ENCODE assay signal across 28 mouse cellular contexts in genomic region chr7:19695881-19696280, GRCm38 (mm10). TPM values are rescaled to one million over a fixed set of nuclear protein-coding genes. Genes with fewer than 3 reads are reported as not detected.
DNase-seq lines count a peak whose midpoint lies in the region; ATAC-seq and TF ChIP-seq lines count a peak whose summit lies in the region.
"Had no signal": no experiment of that assay in that cellular context is flagged by ENCODE, and none has a peak within 500 bp of the region (broad histone marks: within the 10 kb centered on the region; RNA-seq: fewer than 3 reads in every experiment).

No protein-coding gene starts in this region.

- no peaks in the 10 kb centered on the region for H3K9me3 ChIP-seq in heart, embryonic 16.5 days (replicated peaks; ENCODE audit: control insufficient read depth, low read length)
- H3K9me3 ChIP-seq in liver, postnatal 0 days (ENCODE audit: low read length): no peaks in the 10 kb centered on the region
- H3K9me3 ChIP-seq: embryonic facial prominence, embryonic 15.5 days; intestine, embryonic 15.5 days; limb, embryonic 12.5 days; neural tube, embryonic 13.5 days had no signal

- no peak for DNase-seq in heart, adult 8-10 months (ENCODE audit: low spot score)
- DNase-seq in R1 (ENCODE audit: low read depth, low spot score): peak; percentile 67
- DNase-seq in liver, adult 2 months (ENCODE audit: extremely low read depth, low read depth, low spot score): no peak
- peak; percentile 43 for DNase-seq in liver, postnatal 0 days
- no peak for DNase-seq in kidney, postnatal 36 days
- no peak for DNase-seq in thymus, postnatal 36 days
- DNase-seq in frontal cortex, adult 2 months (ENCODE audit: extremely low spot score in 1 of 2, low spot score in 1 of 2): no peak
- DNase-seq: cerebellum, postnatal 25 days; heart, postnatal 10 days; kidney, adult 9 months; kidney, postnatal 25 days; right cerebral cortex, adult 18-20 months; thymus, postnatal 14 days had no signal

- TF ChIP-seq EP300 in liver, postnatal 0 days (IDR thresholded peaks at IDR 0.05; ENCODE audit: low read depth): no peak

- 0 out of 2 replicates have a peak, but pooled peaks have one; percentile 13 for TF ChIP-seq POLR2A in liver, adult 2 months (IDR thresholded peaks at IDR 0.05; ENCODE audit: extremely low read depth, insufficient read depth, low read length)

- peaks cover 46% of the 10 kb centered on the region for H3K4me1 ChIP-seq in heart, embryonic 16.5 days (ENCODE audit: control insufficient read depth, insufficient read depth, low read length)
- peaks cover 24% of the 10 kb centered on the region for H3K4me1 ChIP-seq in liver, adult 2 months (ENCODE audit: control insufficient read depth, insufficient read depth, low read length)
- H3K4me1 ChIP-seq in liver, postnatal 0 days (ENCODE audit: insufficient read depth): peaks cover 66% of the 10 kb centered on the region

- 73% methylated on average over 6 of the region's 6 CpGs for WGBS in heart, embryonic 16.5 days
- 27% methylated on average over 6 of the region's 6 CpGs for WGBS in liver, adult 2 months
- WGBS in liver, postnatal 0 days (ENCODE audit: insufficient replicate concordance): 50% methylated on average over 6 of the region's 6 CpGs

- peak overlapping the region; percentile 79 for H3K27ac ChIP-seq in heart, embryonic 16.5 days (ENCODE audit: low read length)
- H3K27ac ChIP-seq in liver, adult 2 months (replicated peaks; ENCODE audit: insufficient read depth, low read depth, low read length): peak overlapping the region; percentile 80
- peak overlapping the region; percentile 98 for H3K27ac ChIP-seq in liver, postnatal 0 days (ENCODE audit: low read depth)
- H3K27ac ChIP-seq: embryonic facial prominence, embryonic 15.5 days; hindbrain, embryonic 14.5 days; limb, embryonic 12.5 days; neural tube, embryonic 13.5 days; stomach, postnatal 0 days had no signal

- H3K4me2 ChIP-seq in heart, embryonic 16.5 days (ENCODE audit: low read depth, low read length): no peak overlapping the region
- H3K4me2 ChIP-seq in liver, postnatal 0 days (ENCODE audit: low read depth, low read length): peak overlapping the region; percentile 68
- H3K4me2 ChIP-seq: embryonic facial prominence, embryonic 15.5 days; hindbrain, embryonic 14.5 days; limb, embryonic 12.5 days; midbrain, embryonic 11.5 days; neural tube, embryonic 13.5 days had no signal

- H3K79me2 ChIP-seq in liver, adult 2 months (ENCODE audit: control insufficient read depth, insufficient read depth, low read length): peaks cover 16% of the 10 kb centered on the region

- H3K27me3 ChIP-seq in heart, embryonic 16.5 days (ENCODE audit: control insufficient read depth, insufficient read depth, low read length): no peaks in the 10 kb centered on the region
- no peaks in the 10 kb centered on the region for H3K27me3 ChIP-seq in liver, adult 2 months (ENCODE audit: control insufficient read depth, insufficient read depth, low read length)
- H3K27me3 ChIP-seq in liver, postnatal 0 days (ENCODE audit: insufficient read depth, low read length): no peaks in the 10 kb centered on the region
- H3K27me3 ChIP-seq: embryonic facial prominence, embryonic 15.5 days; intestine, embryonic 15.5 days had no signal

- H3K9ac ChIP-seq in heart, embryonic 16.5 days (ENCODE audit: low read length): no peak overlapping the region
- H3K9ac ChIP-seq in liver, adult 2 months (ENCODE audit: low read depth, low read length): peak overlapping the region; percentile 89
- peak overlapping the region; percentile 83; the same call in 1 of the 2 replicates for H3K9ac ChIP-seq in liver, postnatal 0 days (replicated peaks)
- H3K9ac ChIP-seq: embryonic facial prominence, embryonic 15.5 days; hindbrain, embryonic 14.5 days; intestine, embryonic 15.5 days; limb, embryonic 12.5 days; neural tube, embryonic 13.5 days had no signal

- no peak for ATAC-seq in heart, embryonic 16.5 days (replicated peaks; ENCODE audit: extremely low read depth, insufficient read depth, low FRiP score)
- no peak for ATAC-seq in liver, postnatal 0 days
- ATAC-seq: forebrain, embryonic 16.5 days; intestine, embryonic 15.5 days had no signal

- H3K36me3 ChIP-seq in heart, embryonic 16.5 days (ENCODE audit: control insufficient read depth, insufficient read depth): peaks cover 9% of the 10 kb centered on the region
- peaks cover 20% of the 10 kb centered on the region for H3K36me3 ChIP-seq in liver, adult 2 months (ENCODE audit: control insufficient read depth, insufficient read depth, low read length)
- peaks cover 11% of the 10 kb centered on the region for H3K36me3 ChIP-seq in liver, postnatal 0 days (replicated peaks; ENCODE audit: insufficient read depth, low read length)
- H3K36me3 ChIP-seq: intestine, embryonic 15.5 days had no signal

- H3K4me3 ChIP-seq in heart, embryonic 16.5 days (ENCODE audit: low read length): no peak overlapping the region
- peak overlapping the region; percentile 90 for H3K4me3 ChIP-seq in liver, adult 2 months (ENCODE audit: insufficient read depth, low read depth, low read length)
- peak overlapping the region; percentile 49; the same call in 1 of the 2 replicates for H3K4me3 ChIP-seq in liver, postnatal 0 days (ENCODE audit: low read depth, low read length)
- H3K4me3 ChIP-seq: embryonic facial prominence, embryonic 15.5 days; intestine, embryonic 15.5 days; limb, embryonic 12.5 days; neural tube, embryonic 13.5 days had no signal

- TF ChIP-seq CTCF in liver, adult 2 months (IDR thresholded peaks at IDR 0.05; ENCODE audit: low read depth, low read length): peak; percentile 25
- no peak for TF ChIP-seq CTCF in liver, postnatal 0 days (IDR thresholded peaks at IDR 0.05; ENCODE audit: low read depth)

RNA-seq across cellular contexts. Expression of gene Apoe, which starts 3.1 kb away (rescaled TPM):
- 588 and 662 TPM in 2 replicates for polyA plus RNA-seq in heart, embryonic 16.5 days (2015; fragmentation: Nextera tagmentation; extraction: Ambion mirVana)
- total RNA-seq in heart, adult 8-10 months (2022): 100 to 1,000 TPM; 172 to 309 (median 253) TPM
- total RNA-seq in liver, adult 2 months (2014; rRNA removed): 23,407 and 25,019 TPM in 2 replicates
- 39,394 and 43,401 TPM in 2 replicates for polyA plus RNA-seq in liver, adult 2 months (2012; rRNA removed)
- polyA plus RNA-seq in liver, postnatal 0 days (2015; fragmentation: Nextera tagmentation; extraction: Ambion mirVana): 20,006 and 20,209 TPM in 2 replicates
- 6,067 and 6,377 TPM in 2 replicates for polyA plus RNA-seq in frontal cortex, adult 2 months (2012; rRNA removed)

RNA-seq across cellular contexts. Expression of gene Apoc1, which starts 3.4 kb away (rescaled TPM):
- polyA plus RNA-seq in heart, embryonic 16.5 days (2015; fragmentation: Nextera tagmentation; extraction: Ambion mirVana): 8.9 and 9.2 TPM in 2 replicates
- total RNA-seq in heart, adult 8-10 months (2022): 1 to 10 TPM in 1 of 4 experiments, under 1 TPM in 1, not detected in 2; 0.98 to 1.1 TPM
- total RNA-seq in liver, adult 2 months (2014; rRNA removed): 7,017 and 7,765 TPM in 2 replicates
- 5,801 and 8,240 TPM in 2 replicates for polyA plus RNA-seq in liver, adult 2 months (2012; rRNA removed)
- 5,234 and 5,457 TPM in 2 replicates for polyA plus RNA-seq in liver, postnatal 0 days (2015; fragmentation: Nextera tagmentation; extraction: Ambion mirVana)
- polyA plus RNA-seq in frontal cortex, adult 2 months (2012; rRNA removed): 3.3 and 4.7 TPM in 2 replicates
- polyA plus RNA-seq: C2C12 had no signal

RNA-seq across cellular contexts. Expression of gene Apoc4, which starts 14.6 kb away (rescaled TPM):
- polyA plus RNA-seq in heart, embryonic 16.5 days (2015; fragmentation: Nextera tagmentation; extraction: Ambion mirVana): 0.22 and 0.37 TPM in 2 replicates
- not detected for total RNA-seq in heart, adult 8-10 months (2022)
- 2,758 and 2,845 TPM in 2 replicates for total RNA-seq in liver, adult 2 months (2014; rRNA removed)
- 3,664 and 4,159 TPM in 2 replicates for polyA plus RNA-seq in liver, adult 2 months (2012; rRNA removed)
- polyA plus RNA-seq in liver, postnatal 0 days (2015; fragmentation: Nextera tagmentation; extraction: Ambion mirVana): 2,808 and 2,914 TPM in 2 replicates
- polyA plus RNA-seq in frontal cortex, adult 2 months (2012; rRNA removed): 0.19 TPM in 1 of 2 replicates, not detected in the other
- total RNA-seq: heart, postnatal 10 days; layer of hippocampus, postnatal 10 days; left cerebral cortex, postnatal 10 days had no signal
- polyA plus RNA-seq: C2C12; forebrain, embryonic 16.5 days; hindbrain, embryonic 14.5 days; limb, embryonic 12.5 days; midbrain, embryonic 11.5 days had no signal

RNA-seq across cellular contexts. Expression of gene Gm44805, which starts 14.7 kb away (rescaled TPM):
- polyA plus RNA-seq in heart, embryonic 16.5 days (2015; fragmentation: Nextera tagmentation; extraction: Ambion mirVana): 0.38 TPM in 1 of 2 replicates, not detected in the other
- not detected for total RNA-seq in heart, adult 8-10 months (2022)
- total RNA-seq in liver, adult 2 months (2014; rRNA removed): 38.2 and 45.8 TPM in 2 replicates
- polyA plus RNA-seq in liver, adult 2 months (2012; rRNA removed): 86.3 and 159 TPM in 2 replicates
- polyA plus RNA-seq in liver, postnatal 0 days (2015; fragmentation: Nextera tagmentation; extraction: Ambion mirVana): 187 and 234 TPM in 2 replicates
- polyA plus RNA-seq in frontal cortex, adult 2 months (2012; rRNA removed): not detected in 2 replicates
- total RNA-seq: ES-E14; gastrocnemius, postnatal 4 days; heart, postnatal 10 days; layer of hippocampus, postnatal 10 days; left cerebral cortex, postnatal 10 days had no signal
- polyA plus RNA-seq: C2C12; embryonic facial prominence, embryonic 15.5 days; forebrain, embryonic 16.5 days; hindbrain, embryonic 14.5 days; limb, embryonic 12.5 days; lung, embryonic 16.5 days; midbrain, embryonic 11.5 days; neural tube, embryonic 13.5 days; stomach, postnatal 0 days had no signal

RNA-seq across cellular contexts. Expression of gene Apoc2, which starts 18.1 kb away (rescaled TPM):
- polyA plus RNA-seq in heart, embryonic 16.5 days (2015; fragmentation: Nextera tagmentation; extraction: Ambion mirVana): 1.2 and 2.6 TPM in 2 replicates
- total RNA-seq in heart, adult 8-10 months (2022): under 1 TPM in 1 of 4 experiments, not detected in 3; 0.92 TPM
- total RNA-seq in liver, adult 2 months (2014; rRNA removed): 283 and 389 TPM in 2 replicates
- polyA plus RNA-seq in liver, adult 2 months (2012; rRNA removed): 221 and 425 TPM in 2 replicates
- 2,864 and 3,070 TPM in 2 replicates for polyA plus RNA-seq in liver, postnatal 0 days (2015; fragmentation: Nextera tagmentation; extraction: Ambion mirVana)
- polyA plus RNA-seq in frontal cortex, adult 2 months (2012; rRNA removed): 0.78 TPM in 1 of 2 replicates, not detected in the other
- total RNA-seq: ES-E14; layer of hippocampus, postnatal 10 days; left cerebral cortex, postnatal 10 days had no signal
- polyA plus RNA-seq: C2C12; forebrain, embryonic 16.5 days; hindbrain, embryonic 14.5 days; limb, embryonic 12.5 days; midbrain, embryonic 11.5 days had no signal

Comparison
In these comparisons a context has a peak if more than half of its experiments do, and no peak if none do; other contexts are left out.
1. DNase-seq: peak in R1 (single experiment) and liver, postnatal 0 days (single experiment); none in heart, adult 8-10 months (single experiment), liver, adult 2 months (single experiment), kidney, postnatal 36 days (0 of 2), thymus, postnatal 36 days (0 of 2) and frontal cortex, adult 2 months (0 of 2).
2. RNA of gene Apoc1, which starts 3.4 kb away (polyA plus RNA-seq): 5,801 to 8,240 TPM in liver, adult 2 months and 5,234 to 5,457 TPM in liver, postnatal 0 days; 8.9 to 9.2 TPM in heart, embryonic 16.5 days and 3.3 to 4.7 TPM in frontal cortex, adult 2 months; every median in the first group is over 100 times any median in the second.
3. RNA of gene Apoc4, which starts 14.6 kb away (polyA plus RNA-seq): 3,664 to 4,159 TPM in liver, adult 2 months and 2,808 to 2,914 TPM in liver, postnatal 0 days; 0.22 to 0.37 TPM in heart, embryonic 16.5 days and 0.19 TPM in frontal cortex, adult 2 months; every median in the first group is over 1,000 times any median in the second.
4. Peak in every context shown above with its lines, with median percentiles within 50 percentile points of each other: H3K27ac ChIP-seq.